Mouse (Mus musculus): ENCODE data around the gene Nt5dc2.

Nt5dc2 gene

GRCm38 (mm10) chr14:31134015-31135000 is 3.5 kb downstream of the Nt5dc2 start:
- no peak for DNase-seq

DNA sequence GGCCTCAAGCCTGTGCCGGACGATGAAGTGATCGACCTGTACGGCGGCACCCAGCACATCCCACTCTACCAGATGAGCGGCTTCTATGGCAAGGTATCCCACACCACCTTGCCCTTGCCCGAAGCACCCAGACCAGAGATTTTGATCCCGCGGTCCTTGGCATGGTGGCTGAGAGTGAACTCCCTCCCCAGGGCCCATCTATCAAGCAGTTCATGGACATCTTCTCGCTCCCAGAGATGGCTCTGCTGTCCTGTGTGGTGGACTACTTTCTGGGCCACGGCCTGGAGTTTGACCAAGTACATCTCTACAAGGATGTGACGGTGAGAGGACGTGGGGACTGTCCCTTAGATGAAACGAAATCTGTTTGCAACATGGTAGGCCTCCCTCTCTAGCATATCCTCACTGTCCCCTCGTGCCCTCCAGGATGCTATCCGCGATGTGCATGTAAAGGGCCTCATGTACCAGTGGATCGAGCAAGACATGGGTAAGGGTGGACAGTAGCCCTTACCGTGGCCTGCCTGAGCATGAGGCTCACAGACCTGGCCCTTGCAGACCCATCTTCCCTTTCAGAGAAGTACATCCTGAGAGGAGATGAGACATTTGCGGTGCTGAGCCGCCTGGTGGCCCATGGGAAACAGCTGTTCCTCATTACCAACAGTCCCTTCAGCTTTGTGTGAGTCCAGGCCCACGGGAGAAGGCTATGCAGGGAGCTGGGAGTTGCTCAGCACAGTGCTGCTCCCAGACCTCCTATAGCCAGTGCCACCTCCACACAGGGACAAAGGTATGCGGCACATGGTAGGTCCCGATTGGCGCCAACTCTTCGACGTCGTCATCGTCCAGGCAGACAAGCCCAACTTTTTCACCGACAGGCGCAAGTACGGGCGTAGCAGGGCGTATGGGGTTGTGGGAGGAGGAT is 4.9 kb downstream of the Nt5dc2 start:
- DNase-seq = no peak

- DNase-seq = no peak
Observed at GRCm38 (mm10) chr14:31136411-31137280, 5.8 kb downstream of the Nt5dc2 start.

- no peak for DNase-seq
Observed at GRCm38 (mm10) chr14:31137281-31137595, 6.4 kb downstream of the Nt5dc2 start.

- DNase-seq = peak; percentile 48
Observed at GRCm38 (mm10) chr14:31137791-31138190, 6.9 kb downstream of the Nt5dc2 start.

GRCm38 (mm10) chr14:31138219-31138896 is 7.5 kb downstream of the Nt5dc2 start:
- DNase-seq = no peak

DNA sequence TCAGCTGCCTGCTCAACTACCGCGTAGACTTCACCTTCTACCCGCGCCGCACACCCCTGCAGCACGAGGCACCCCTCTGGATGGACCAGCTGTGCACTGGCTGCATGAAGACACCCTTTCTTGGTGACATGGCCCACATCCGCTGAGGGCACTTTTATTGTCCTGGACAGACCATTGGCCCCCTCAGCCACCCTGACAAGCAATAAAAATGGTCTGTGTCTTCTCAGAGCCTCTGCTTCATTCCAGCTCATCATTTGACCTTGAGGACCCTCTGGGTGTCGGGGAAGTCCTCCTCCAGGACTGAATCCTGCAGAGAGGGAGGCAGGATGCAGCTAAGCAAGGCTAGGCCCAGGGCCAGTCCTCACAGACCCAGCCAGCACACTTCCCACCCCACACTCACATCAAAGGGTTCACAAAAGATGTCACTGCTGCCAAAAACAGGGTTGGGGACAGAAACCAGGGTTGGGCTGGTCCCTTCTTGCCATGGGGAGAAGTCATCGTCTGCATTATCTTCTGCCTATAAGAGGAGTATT is 8.1 kb downstream of the Nt5dc2 start:
- no peak for DNase-seq

DNA sequence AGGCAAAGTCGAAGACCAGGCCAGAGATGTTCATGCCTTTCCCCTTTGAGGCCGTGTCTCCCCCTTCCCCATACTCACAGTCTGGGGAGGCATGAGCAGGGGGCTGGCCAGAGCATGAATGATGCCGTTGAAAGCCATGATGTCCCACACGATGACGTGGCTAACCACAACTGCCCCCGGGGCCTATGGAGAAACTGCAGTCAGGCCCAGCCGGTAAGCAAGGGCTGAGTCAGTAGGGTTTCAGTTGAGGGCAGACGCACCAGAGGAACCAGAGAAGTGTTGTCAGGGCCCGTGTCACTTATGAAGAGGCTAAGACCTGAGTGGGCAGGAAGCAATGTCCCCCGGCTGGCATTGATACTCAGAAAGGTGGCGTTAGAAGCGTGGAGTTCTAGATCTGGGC is 8.8 kb downstream of the Nt5dc2 start:
- DNase-seq = no peak

GRCm38 (mm10) chr14:31140141-31140540 is 9.3 kb downstream of the Nt5dc2 start:
- no peak for DNase-seq

DNA sequence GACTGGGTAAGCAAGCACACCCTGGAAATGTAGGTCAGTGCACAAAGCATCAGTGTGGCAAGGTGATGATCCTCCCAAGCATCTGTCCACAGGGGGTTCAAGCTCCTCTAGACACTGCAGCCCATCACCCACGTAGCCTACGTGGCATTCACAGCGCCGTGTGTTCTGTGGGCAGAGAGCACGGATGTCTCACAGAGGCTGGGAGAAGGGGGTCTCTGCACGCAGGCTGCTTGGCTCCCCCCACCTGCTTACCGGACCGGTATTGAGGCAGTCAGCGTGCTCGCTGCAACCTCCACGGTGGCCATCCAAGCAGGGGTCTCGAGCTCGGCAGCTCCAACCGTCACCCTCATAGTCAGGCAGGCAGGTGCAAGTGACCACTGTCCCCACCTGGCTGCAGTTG is 10.2 kb downstream of the Nt5dc2 start:
- no peak for DNase-seq

DNA sequence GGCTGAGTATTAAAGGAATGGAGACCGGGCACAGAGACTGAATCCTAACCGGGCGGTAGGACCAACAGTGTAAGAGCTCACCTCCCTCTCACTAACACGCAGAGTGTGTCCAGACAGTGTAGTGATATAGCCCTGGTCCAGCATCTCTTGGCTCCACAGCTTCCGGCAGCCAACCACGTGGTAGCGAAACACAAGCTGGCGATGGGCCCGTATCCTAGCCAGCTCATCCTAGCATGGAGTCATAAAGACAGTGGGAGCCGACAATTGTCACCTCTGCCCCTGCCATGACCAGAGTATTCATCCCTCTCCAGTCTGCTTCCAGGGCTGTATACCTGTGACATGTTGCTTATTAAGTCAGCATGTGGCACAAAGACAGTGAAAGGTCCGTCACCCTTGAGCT is 14.8 kb downstream of the Nt5dc2 start:
- no peak for DNase-seq

DNA sequence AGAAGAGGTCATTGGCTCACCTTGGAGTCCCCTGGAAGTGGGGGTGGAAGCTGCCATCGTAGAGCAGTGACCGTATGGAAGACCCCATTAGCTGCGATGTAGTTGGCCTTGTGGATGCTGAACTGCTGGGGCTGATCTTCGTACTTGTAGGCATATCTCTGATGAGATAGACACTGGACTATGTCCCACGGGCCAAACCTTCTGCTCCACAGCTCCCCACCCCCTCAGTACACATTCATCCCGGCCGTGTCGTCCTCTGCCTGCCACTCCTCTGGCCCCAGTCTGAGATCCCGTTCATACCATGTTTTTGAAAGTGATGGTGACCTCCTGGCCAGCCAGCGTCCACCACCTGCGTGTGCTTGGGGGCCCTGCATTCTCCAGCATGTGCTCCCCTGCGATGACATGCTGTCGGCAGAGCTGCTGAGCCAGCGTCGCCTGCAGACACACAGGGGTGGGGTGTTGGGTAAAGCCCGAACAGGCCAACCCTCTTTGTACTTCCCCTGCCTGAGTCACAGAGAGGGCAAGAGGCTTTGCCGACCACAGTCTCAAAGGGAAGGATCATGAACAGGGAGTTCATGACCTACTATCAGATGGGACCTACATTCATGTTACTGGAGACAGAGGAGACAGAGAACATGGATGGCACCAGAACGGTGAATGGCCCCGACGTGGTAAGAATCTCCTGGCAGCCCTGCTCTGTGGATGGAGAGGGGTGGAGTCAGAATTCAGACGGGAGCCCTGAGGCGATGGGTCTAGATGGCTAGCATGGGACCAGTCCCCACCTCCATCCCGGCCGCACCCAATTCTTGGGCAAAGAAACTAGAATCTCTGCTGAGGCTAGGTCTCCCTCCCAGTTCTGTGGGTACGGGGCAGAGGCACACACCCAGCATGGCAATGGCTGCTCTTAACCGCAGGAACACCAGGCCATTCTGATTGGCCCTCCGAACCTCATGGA is 29.6 kb downstream of the Nt5dc2 start:
- DNase-seq = no peak

- no peak for DNase-seq
Observed at GRCm38 (mm10) chr14:31161191-31161590, 30.3 kb downstream of the Nt5dc2 start.

DNA sequence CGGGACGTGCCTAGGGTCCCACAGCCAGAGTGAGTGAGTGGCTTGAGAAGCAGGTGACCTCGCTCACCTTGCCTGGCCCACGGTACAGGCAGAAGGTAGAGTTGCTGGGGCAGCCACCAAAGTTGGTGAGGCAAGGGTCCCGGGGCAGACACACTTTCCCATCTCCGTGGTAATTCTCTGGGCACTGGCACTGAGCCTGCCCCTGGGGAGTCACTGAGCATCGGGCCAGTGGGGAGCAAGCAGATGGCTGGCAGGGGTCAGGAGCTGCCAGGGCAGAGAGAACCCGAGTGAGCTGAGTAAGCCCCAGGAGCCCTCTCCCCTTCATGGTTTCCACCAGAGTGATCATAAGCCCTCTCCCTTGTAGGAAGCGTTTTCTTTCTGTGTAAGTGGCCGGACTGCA is 30.8 kb downstream of the Nt5dc2 start:
- no peak for DNase-seq

DNA sequence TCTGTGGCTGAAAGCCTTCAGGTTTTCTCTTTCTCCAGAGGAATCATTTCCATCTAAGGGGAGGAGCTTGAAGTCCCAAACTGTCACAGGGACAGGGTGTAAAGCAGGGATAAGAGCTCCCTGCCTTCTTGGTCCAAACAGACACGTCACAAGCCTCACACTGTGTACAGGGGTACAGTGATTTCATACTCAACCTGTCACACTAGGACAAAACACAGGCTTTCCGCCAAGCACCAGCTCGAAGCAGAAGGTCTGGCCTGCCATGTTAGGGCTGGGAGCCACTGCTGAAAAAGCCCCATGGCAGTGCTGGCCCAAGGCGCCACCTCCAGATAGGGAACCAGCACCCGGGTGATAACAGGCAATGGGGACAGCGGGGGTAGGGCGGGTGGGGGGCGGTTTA is 33.2 kb downstream of the Nt5dc2 start:
- DNase-seq = no peak

GRCm38 (mm10) chr14:31165010-31165409 is 34.2 kb downstream of the Nt5dc2 start:
- no peak for DNase-seq

- DNase-seq = no peak
Observed at GRCm38 (mm10) chr14:31165458-31165857, 34.6 kb downstream of the Nt5dc2 start.

DNA sequence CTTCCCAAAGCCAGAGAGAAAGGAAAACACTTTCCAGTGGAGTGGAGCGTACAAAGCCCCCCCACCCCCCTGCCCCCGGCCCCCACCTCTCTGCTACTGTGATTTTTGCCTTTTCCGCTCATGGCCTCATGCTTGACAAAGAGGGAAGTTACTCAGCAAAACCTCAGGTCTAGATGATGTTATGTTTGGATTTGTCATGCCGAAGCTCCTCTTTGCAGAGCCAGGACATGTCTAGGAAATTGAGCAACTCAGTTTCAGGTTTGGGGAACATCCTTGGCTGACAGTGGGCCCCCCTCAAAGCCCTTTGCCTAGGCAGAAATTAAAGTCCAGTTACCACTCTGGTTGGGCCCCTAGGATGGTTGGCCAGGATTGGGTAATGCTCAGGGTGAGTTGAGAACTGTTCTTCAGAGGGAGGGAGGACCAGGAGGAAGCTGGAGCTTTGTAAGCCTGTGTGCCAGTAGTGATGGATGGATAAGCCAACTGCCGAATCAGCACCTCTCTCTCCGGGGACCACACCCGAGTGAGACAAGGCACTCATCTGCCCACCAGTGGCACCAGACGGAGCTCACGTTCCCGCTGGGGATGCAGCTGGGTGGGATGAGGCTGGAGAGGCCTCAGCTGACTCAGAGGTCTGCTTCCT is 35.3 kb downstream of the Nt5dc2 start:
- DNase-seq = no peak

- DNase-seq = no peak
Observed at GRCm38 (mm10) chr14:31166827-31167226, 36.0 kb downstream of the Nt5dc2 start.

DNA sequence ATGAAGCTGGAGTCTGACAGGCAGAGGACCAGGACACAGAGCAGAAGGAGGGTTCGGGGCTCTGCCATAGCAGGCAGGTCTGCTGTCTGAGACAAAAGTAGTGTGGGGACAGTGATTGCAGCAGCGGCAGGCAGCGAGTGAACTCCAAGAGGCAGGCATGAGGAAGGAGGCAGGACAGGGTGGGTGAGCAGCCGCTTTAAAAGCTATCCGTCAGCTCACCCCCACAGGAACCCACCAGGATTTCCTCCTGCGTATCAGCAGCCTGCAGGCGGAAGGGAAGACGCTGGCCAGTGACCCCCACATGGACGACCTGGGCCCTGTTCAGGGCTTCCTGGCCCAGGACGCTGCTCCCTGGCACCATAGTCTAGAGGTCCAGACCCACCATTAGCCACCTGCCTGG is 37.6 kb downstream of the Nt5dc2 start, which contains the start of gene Stab1:
Stab1 (minus strand) TSS at position 217 of the 400 bp plus-strand sequence.
- DNase-seq = peak; percentile 59

Data from kidney, adult 11 months (tissue).